Mouse (Mus musculus) G1E (cell line): ENCODE data around the gene Poldip3. TPM values are rescaled to one million over a fixed set of nuclear protein-coding genes. Genes with fewer than 3 reads are reported as not detected.
A peak's percentile ranks its signal among the peaks of the same experiment; 100 is the strongest.

Experiments used
- ATAC-seq: 2 replicates; pipeline ENCODE4 v1.8.0; 2016; ENCODE audit warnings: mild to moderate bottlenecking; ENCODE audit not compliant: insufficient number of reproducible peaks, poor library complexity, low FRiP score, severe bottlenecking; ENCODE audit errors: extremely low read depth
- DNase-seq: peaks from one replicate; pipeline ENCODE4 v3.0.0; 2012; ENCODE audit warnings: low spot score
- H3K27me3 ChIP-seq: 2 replicates; pipeline ENCODE4 v1.6.1; 2012; ENCODE audit warnings: mild to moderate bottlenecking, low read length, inconsistent platforms; ENCODE audit not compliant: insufficient read depth
- H3K36me3 ChIP-seq: replicated peaks from 2 replicates; pipeline ENCODE3; 2012; ENCODE audit warnings: mild to moderate bottlenecking, inconsistent platforms
- H3K4me1 ChIP-seq: 2 replicates; pipeline ENCODE4 v1.6.1; 2012; ENCODE audit warnings: low read depth, low read length, inconsistent platforms, mixed read lengths; ENCODE audit not compliant: insufficient read depth
- H3K4me3 ChIP-seq: 2 replicates; pipeline ENCODE4 v1.5.1; 2012; ENCODE audit warnings: low read depth, mild to moderate bottlenecking, inconsistent platforms, low read length, moderate library complexity, mixed read lengths
- H3K9me3 ChIP-seq: replicated peaks from 2 replicates; pipeline ENCODE4 v1.6.1; 2012; ENCODE audit warnings: inconsistent platforms
- CTCF ChIP-seq: IDR thresholded peaks from 2 replicates; pipeline ENCODE4 v1.5.1; 2012; ENCODE audit warnings: low read depth, low read length, inconsistent platforms, mixed read lengths
- GATA1 ChIP-seq: IDR thresholded peaks from 2 replicates; pipeline ENCODE4 v1.6.1; 2012; ENCODE audit warnings: borderline replicate concordance, low read length, inconsistent platforms, mixed read lengths
- GATA2 ChIP-seq: IDR thresholded peaks from 2 replicates; pipeline ENCODE4 v1.6.1; 2012; ENCODE audit warnings: low read depth, low read length, inconsistent platforms, borderline replicate concordance
- POLR2AphosphoS5 ChIP-seq: IDR thresholded peaks from 2 replicates; pipeline ENCODE4 v1.6.1; 2012; ENCODE audit warnings: low read depth, low read length, inconsistent platforms; ENCODE audit not compliant: insufficient replicate concordance
- TAL1 ChIP-seq: conservative IDR thresholded peaks from 2 replicates; pipeline ENCODE4 v1.6.1; 2012; ENCODE audit warnings: low read depth, low read length, inconsistent platforms, mixed read lengths
- polyA plus RNA-seq: library from polyadenylated mRNA; stranded (reverse); fragments of >175 nt; gene quantifications from 2 replicates; pipeline ENCODE4 v1.2.3, GENCODE M21; 2012
- total RNA-seq, 2 experiments: library from RNA; stranded (forward) in 1 of 2; stranded (reverse) in 1 of 2; fragments of 200-1000 nt in 1 of 2; fragments of >200 nt in 1 of 2; fragmentation: Nextera tagmentation in 1 of 2; gene quantifications; 2 replicates each; pipeline ENCODE4 v1.2.3; 2014 to 2017

Poldip3 gene
- total and polyA plus RNA-seq, 3 experiments, result 99.3 to 237 (median 120) TPM

DNA sequence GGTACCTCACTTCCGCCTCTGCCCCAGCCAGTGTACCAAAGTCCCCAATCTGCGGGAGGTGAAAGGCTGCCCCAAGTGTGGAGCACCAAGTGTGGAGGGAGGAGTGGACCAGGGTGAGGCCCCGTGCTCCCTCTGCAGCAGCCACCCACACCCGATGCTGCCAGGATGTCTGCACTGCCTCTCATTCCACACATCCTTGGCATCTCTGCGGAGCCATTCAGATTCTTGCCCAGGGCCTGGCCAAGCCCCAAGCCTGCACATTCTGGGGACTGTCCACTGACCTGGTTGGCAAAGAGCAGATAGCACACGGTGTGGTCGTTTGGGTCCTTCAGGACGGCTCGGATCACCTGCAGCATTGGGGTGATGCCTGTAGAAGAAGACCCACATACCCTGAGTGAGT, 10.6 kb upstream of the Poldip3 start:
- DNase-seq (no peak), ATAC-seq (no peak)
- Histone ChIP-seq H3K27me3 (no peaks in the 10 kb centered on the region), H3K4me1 (peaks cover 60% of the 10 kb centered on the region), H3K4me3 (no peak overlapping the region), H3K36me3 (peaks cover 91% of the 10 kb centered on the region), H3K9me3 (no peaks in the 10 kb centered on the region)
- TF ChIP-seq GATA1 (no peak), CTCF (no peak)

DNA sequence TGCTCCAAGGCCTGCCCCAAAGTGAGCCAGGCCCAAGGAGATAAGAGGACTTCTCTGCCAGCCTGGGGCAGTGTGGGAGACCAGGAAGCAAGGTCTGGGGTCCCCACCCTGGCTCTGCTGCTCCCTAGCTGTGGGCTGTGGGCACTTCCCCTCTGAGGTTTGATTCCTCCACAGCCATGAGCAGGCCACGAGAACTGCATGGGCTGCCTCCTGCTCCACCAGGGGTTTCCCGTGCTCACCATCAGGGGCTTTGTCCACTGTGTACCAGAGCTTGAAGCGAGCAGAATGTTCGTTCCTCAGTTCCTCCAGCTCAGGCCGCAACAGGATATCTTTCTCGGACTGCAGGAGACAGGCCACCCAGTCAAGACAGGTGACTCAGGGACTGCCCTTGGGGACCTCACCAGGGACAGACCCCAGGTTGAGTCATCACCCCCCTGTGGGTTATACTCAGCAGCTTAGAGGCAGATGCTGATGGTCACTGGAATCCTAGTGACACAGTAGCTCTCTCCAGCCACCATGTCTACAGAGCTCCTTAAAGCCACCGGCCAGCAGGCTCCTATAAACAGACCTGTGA, 9.5 kb upstream of the Poldip3 start:
- Histone ChIP-seq H3K4me1 (peaks cover 64% of the 10 kb centered on the region), H3K4me3 (no peak overlapping the region), H3K9me3 (no peaks in the 10 kb centered on the region), H3K27me3 (no peaks in the 10 kb centered on the region), H3K36me3 (peaks cover 95% of the 10 kb centered on the region)
- DNase-seq, result no peak
- TF ChIP-seq GATA2, result no peak
- ATAC-seq, result no peak

DNA sequence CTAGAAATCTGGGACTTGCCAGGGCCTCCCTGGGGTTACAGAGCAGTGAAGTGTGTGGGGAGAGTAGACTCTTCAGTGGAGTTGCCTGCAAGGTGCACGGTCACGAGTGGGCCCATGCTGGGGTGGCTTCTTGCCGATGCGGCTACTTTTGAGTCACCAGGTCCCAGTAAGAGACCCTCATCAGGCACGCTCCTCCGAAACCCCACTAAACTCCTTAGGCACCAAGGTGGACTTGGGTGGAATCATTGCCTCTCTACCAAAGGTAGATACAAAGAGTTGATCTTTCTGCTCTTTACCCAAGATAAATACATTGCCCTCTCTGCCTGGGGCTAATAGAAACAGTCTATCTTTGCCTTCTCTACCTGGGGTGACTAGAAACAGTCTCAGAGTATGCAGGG, 8.5 kb upstream of the Poldip3 start:
- peaks cover 59% of the 10 kb centered on the region for H3K4me1 ChIP-seq

DNA sequence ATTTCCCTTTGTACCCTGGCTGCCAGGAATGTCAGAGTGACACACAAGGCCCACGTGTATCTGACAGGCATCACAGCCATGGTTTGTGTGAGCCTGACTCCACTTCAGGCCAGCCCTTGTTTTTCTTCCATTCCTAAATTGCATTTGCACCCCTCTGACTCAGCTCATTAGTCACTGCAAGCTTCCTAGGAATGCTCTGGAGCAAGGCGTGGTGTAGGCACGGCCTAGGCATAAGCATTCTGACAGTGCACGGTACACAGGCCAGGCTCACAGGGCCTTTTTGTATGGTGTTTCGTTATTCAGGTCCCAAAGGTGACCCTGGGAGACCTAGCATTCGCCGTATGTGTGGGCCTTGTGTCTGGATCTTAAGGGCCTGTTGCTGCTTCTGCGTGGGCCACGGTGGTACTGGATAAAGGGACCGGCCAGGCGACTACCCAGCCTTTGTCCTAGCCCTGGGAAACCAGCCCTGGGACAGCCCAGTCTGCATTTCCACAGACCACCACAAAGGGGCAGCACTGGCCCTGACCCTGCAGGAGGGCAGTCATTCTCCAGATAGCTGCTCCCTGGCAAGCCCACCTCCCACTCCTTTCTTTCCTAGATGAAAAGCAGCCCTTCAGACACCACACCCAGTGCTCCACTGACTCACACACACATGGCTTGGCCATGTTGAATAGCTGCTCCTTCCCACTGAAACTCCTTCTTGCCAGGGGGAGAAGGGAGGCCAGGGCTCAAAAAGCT, 7.9 kb upstream of the Poldip3 start:
- TF ChIP-seq CTCF (peak; percentile 86), GATA2 (no peak), POLR2AphosphoS5 (no peak), TAL1 (no peak), GATA1 (no peak)
- ATAC-seq, result no peak; the same call in 1 of the 2 replicates
- no peak overlapping the region for H3K4me3 ChIP-seq
- H3K27me3 ChIP-seq, result no peaks in the 10 kb centered on the region
- no peaks in the 10 kb centered on the region for H3K9me3 ChIP-seq
- DNase-seq, result peak; percentile 64
- H3K4me1 ChIP-seq, result peaks cover 56% of the 10 kb centered on the region
- H3K36me3 ChIP-seq, result peaks cover 93% of the 10 kb centered on the region

More for the DNA sequence above, 8.5 kb upstream of the Poldip3 start:
- TF ChIP-seq POLR2AphosphoS5, result no peak
- no peak for TF ChIP-seq CTCF
- no peak for TF ChIP-seq GATA1
- TF ChIP-seq GATA2, result no peak
- no peak for TF ChIP-seq TAL1
- no peak for DNase-seq
- no peaks in the 10 kb centered on the region for H3K27me3 ChIP-seq
- no peaks in the 10 kb centered on the region for H3K9me3 ChIP-seq
- no peak for ATAC-seq
- H3K36me3 ChIP-seq, result peaks cover 96% of the 10 kb centered on the region
- no peak overlapping the region for H3K4me3 ChIP-seq

DNA sequence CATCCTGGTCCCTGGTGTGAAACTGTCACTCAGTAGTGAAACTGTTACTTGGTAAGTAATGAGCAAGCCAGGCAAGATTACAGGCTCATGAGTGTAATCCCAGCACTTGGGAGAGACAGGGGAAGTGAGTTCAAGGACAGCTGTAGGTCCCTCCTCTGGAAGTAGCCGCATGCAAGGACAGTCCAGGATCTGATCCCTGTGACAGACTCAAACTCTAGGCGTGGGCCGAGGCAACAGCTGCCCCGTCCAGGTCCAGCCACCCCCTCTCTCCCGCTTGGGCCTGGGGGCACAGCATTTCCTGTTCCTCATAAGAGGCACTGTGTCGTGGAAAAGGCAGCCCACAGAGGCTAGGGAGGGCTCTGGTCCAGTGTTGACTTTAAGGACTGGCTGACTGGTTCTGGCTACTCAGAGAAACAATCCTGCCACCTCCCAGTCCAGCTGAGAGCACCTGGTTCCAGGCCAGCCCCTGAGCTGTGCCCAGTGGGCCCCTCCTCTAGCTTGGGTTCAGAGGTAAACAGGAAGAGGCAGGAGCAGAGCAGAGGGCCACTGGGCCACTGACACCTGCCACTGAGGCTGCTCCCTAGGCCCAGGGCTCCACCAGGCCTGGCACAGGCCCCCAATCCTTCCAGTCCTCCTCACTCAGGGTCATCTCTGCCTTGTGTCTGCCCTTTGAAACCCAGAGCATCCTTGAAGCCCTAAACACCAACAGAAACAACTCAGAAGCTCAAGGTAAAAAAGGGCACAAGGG, 6.7 kb upstream of the Poldip3 start:
- Histone ChIP-seq H3K36me3 (peaks cover 87% of the 10 kb centered on the region), H3K27me3 (no peaks in the 10 kb centered on the region), H3K4me3 (no peak overlapping the region), H3K4me1 (peaks cover 47% of the 10 kb centered on the region), H3K9me3 (no peaks in the 10 kb centered on the region)
- ATAC-seq, result no peak
- no peak for DNase-seq
- TF ChIP-seq POLR2AphosphoS5, result no peak
- TF ChIP-seq GATA2, result no peak
- TF ChIP-seq TAL1, result no peak
- no peak for TF ChIP-seq GATA1
- TF ChIP-seq CTCF, result no peak

DNA sequence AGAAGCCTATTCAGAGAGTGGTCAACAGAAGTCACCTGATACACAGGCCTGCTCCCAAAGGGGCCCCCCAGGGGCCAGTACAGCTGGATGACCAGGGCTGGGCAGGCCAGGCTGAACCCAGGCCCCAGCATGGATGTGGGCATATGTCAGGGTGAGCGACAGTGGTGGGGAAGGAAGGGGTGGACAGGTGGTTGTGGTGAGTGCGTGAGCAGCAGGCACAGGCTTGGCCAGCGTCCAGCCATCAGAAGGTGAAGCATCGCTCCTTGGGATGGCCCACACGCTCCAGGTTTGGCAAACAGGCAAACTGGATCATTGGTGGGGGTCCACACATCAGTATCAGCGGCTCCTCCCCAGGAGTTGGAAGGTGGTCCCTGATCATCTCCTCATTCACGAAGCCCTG, 5.1 kb upstream of the Poldip3 start:
- no peak for TF ChIP-seq GATA2
- no peak for TF ChIP-seq CTCF
- no peak for TF ChIP-seq GATA1
- no peak for TF ChIP-seq TAL1
- no peak for TF ChIP-seq POLR2AphosphoS5
- Histone ChIP-seq H3K27me3 (no peaks in the 10 kb centered on the region), H3K4me3 (no peak overlapping the region), H3K36me3 (peaks cover 74% of the 10 kb centered on the region), H3K4me1 (peaks cover 44% of the 10 kb centered on the region), H3K9me3 (no peaks in the 10 kb centered on the region)
- no peak for ATAC-seq
- DNase-seq, result no peak
